Mouse (Mus musculus) brain, adult 2 months (tissue): Measurements from ENCODE around the gene Rhox4c.
"Not testable (repeated sequence)": the region's sequence is repeated elsewhere in the genome, so short reads cannot be mapped to it uniquely, and the experiment has no call there.

Experiments
- DNase-seq: peaks from one replicate; pipeline ENCODE4 v3.0.0; 2011; ENCODE audit warnings: low read depth, low spot score

Gene Rhox4c

DNA sequence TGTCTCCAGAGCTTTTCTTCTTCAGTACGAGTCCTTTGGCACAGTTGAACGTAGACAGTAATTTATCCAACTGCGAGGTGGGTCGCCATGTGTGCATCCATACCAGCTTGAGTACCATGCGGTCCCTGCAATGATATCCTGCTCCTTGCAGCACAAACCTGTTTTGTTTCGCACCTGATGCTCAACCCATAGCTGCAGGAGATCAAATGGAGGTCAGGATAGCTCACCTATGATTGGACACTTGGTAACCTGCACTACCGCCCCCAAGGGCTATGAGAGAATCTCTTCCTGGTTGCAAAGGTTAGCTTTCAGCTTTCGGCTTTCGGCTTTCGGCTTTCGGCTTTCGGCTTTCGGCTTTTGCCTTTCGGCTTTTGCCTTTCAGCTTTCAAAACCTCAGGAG is at the start of gene Rhox4c:
Gene Rhox4c (plus strand): TSS at position 301 of the 400 bp plus-strand sequence.
- not testable (repeated sequence) for DNase-seq

DNA sequence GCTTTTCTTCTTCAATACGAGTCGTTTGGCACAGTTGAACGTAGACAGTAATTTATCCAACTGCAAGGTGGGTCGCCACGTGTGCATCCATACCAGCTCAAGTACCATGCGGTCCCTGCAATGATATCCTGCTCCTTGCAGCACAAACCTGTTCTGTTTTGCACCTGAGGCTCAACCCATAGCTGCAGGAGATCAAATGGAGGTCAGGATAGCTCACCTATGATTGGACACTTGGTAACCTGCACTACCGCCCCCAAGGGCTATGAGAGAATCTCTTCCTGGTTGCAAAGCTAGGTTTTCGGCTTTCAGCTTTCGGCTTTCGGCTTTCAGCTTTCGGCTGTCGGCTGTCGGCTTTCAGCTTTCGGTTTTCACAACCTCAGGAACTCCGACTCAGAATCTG is 47.9 kb upstream of the Rhox4c start, which contains the start of gene Rhox4b:
Gene Rhox4b (plus strand): TSS at position 301 of the 400 bp plus-strand sequence.
- not testable (repeated sequence) for DNase-seq

DNA sequence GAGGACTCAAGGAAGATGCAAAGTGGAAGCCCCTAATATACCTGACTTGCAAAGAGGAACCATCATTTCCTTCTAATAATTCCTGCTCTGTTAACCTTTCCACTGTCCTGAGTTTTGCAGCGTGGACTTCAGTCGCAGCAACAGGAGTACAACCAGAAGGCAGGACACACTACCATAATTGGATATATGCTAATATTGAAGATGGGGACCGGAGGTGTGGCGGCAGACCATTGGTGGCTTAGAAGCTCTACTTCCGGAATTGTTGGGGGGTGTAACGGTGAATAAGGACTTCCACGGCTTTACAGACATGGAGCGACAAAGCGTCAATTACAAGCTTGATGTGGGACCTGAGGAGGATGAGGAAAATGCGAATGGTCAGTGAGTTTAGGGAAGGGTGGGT is 26.8 kb upstream of the Rhox4c start, which contains the start of gene Rhox2c:
Gene Rhox2c (plus strand): TSS at position 301 of the 400 bp plus-strand sequence.
- not testable (repeated sequence) for DNase-seq

DNA sequence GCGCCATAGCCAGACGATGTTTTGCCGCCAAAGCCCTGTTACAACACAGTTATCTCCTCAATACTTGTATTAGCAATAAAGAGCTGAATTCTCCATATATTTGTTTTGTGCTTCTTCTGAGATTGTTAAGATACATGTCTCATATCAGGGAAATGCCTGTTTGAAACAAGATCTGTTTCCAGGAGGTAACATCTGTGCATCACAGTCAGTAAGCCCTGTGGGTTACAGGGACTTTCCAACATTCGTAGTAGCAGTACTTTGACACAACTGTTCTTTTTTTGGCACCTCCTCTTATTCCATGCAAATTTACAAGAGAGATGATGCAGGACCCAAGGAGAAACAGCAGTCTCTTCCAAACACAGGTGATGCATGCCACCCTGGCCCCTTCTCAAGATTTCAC is 21.9 kb upstream of the Rhox4c start, which contains the start of gene Rhox3c:
Gene Rhox3c (plus strand): TSS at position 301 of the 400 bp plus-strand sequence.
- DNase-seq: not testable (repeated sequence)

DNA sequence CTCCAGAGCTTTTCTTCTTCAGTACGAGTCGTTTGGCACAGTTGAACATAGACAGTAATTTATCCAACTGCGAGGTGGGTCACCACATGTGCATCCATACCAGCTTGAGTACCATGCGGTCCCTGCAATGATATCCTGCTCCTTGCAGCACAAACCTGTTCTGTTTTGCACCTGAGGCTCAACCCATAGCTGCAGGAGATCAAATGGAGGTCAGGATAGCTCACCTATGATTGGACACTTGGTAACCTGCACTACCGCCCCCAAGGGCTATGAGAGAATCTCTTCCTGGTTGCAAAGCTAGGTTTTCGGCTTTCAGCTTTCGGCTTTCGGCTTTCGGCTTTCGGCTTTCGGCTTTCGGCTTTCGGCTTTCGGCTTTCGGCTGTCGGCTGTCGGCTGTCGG is 33.9 kb downstream of the Rhox4c start, which contains the start of gene Rhox4d:
Gene Rhox4d (plus strand): TSS at position 301 of the 400 bp plus-strand sequence.
- DNase-seq: not testable (repeated sequence)

DNA sequence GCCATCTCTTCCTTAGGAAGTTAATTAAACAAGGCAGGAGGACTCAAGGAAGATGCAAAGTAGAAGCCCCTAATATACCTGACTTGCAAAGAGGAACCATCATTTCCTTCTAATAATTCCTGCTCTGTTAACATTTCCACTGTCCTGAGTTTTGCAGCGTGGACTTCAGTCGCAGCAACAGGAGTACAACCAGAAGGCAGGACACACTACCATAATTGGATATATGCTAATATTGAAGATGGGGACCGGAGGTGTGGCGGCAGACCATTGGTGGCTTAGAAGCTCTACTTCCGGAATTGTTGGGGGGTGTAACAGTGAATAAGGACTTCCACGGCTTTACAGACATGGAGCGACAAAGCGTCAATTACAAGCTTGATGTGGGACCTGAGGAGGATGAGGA is 50.0 kb downstream of the Rhox4c start, which contains the start of gene Rhox2e:
Gene Rhox2e (plus strand): TSS at position 301 of the 400 bp plus-strand sequence.
- not testable (repeated sequence) for DNase-seq
